Mouse (Mus musculus) testis, adult 2 months (tissue): ENCODE results near the gene AB124611.

ENCODE experiments used
- CTCF ChIP-seq: fragments of 200-500 bp; IDR thresholded peaks from 2 replicates; pipeline ENCODE4 v1.5.1; 2012; ENCODE audit warnings: low read depth, mild to moderate bottlenecking, inconsistent platforms, low read length, moderate library complexity; ENCODE audit not compliant: control insufficient read depth, insufficient read depth, insufficient replicate concordance
- POLR2A ChIP-seq: fragments of 200-500 bp; IDR thresholded peaks from 2 replicates; pipeline ENCODE4 v1.6.1; 2012; ENCODE audit warnings: low read depth, mild to moderate bottlenecking, inconsistent platforms, low read length, moderate library complexity; ENCODE audit not compliant: control insufficient read depth

GRCm38 (mm10) chr9:21564420-21564819, 38.4 kb downstream of the AB124611 start:
- no peak for TF ChIP-seq POLR2A
- TF ChIP-seq CTCF: no peak
